Mouse (Mus musculus) cerebral cortex, adult 2 months (tissue): ENCODE measurements around the gene Tmem168.

ENCODE experiments used
- WGBS: fragments of 180-500 bp; shearing (Covaris S2); methylation state at CpG from one replicate; pipeline ENCODE4 v1.1.7; 2018; 5-methylcytosine and 5-hydroxymethylcytosine counted together

Tmem168 gene

DNA sequence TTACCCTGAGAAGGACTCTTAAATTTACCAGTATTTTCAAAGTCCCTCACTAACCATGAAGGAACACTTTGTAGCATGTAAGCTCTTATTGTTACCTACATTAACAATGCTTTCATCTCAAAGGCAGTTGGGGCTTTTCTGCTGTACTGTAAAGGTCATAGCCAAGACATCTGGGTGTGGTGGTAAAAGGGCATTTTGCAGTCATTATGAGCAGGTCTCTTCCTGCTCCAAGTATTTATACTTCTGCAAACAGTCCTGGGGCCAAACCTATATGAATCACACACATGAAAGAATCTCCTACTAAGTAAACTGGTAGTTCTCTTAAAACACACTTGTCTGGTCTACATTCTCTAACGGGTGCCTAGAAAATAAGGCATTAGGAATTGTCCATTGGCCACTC, 25.8 kb downstream of the Tmem168 start:
- WGBS: 88% methylated on average over 1 of the region's 1 CpGs

DNA sequence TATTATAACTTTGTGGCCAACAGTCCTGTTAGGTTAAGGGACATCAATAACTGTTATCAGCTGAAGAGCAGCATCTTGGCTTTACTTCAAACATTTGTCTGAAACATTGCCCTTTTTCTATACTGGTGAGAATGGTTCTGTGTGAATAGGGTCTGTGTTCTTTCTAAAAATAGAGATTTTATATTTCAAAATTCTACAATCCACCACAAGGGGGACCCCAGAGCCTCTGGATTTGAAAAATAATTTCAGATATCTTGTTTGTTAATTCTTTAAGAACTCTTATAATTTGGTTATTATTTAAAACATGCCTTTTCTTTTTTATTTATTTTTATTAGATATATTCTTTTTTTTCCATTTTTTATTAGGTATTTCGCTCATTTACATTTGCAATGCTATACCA, 42.2 kb downstream of the Tmem168 start:
- WGBS: 92% methylated on average over 1 of the region's 1 CpGs

DNA sequence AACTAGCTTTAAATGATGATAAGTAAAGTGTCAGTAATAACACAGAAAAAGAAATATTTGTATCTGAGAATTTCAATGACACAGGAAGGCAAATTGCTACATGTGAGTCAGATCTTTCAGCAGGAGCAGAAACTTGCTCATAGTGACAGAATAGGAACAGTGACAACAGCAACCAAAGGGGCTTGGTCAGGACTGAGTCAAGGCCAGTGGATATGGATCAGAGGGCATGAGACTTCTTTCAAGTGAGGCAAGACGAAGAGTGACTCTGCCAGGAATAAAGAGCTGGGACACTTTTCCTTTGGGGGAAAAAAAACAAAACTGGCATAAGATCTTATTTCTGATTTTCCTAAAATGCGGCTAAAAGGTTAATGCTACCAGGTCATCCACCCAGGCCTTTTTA, 52.6 kb downstream of the Tmem168 start:
- WGBS: 93% methylated on average over 2 of the region's 2 CpGs

DNA sequence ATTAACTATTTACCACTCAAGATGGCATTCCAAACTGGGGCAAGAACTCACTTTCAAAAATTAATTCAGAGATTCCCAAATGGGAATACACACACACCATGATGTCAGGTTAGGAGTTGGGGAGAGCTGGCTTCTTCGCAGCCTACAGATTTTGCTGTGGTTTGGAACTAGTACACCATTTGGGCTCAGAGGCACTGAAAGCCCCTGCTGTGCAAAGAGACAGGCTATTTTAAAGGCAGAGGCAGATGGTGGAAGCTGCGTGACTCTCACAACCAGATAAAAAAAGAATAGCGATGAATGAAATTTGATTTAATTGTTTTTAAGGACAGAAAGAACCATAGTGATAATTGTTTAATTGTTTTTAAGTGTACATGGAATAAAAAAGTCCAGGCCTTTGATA, 66.1 kb downstream of the Tmem168 start:
- WGBS: 51% methylated on average over 3 of the region's 3 CpGs

DNA sequence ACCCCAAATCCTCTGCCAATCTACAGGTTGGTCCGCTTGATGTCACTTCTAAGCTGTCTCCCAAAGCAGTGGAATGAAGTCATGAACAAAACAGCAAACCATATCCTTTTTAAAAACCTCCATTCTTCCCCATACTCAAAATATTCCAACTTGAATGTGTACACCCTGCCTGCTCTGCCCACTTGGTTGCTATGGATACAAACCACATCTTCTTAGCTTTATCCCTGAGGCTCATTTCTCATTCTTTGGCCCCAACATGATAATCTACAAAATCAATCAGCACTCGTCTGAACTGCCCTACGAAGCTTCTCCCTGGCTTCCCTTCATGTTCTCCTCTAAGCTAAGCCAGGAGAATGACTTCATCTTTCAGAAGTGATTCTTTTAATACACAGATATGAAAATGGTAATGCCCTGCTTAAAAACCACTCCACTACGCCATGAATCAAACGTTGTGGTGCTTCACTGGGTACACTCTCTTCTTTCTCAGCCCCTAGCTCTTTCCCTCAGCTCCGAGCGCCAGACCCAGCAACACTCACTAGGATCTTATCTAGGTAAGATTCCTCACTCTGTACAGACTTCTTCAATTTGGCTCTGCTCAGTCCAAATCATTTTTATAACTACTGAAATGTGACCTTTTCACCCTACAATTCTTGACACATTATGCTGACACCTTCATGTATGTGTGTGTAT, 70.5 kb downstream of the Tmem168 start:
- 59% methylated on average over 7 of the region's 7 CpGs for WGBS
